Mouse (Mus musculus): ENCODE results near the gene Nop14.
A peak's percentile ranks its signal among the peaks of the same experiment; 100 is the strongest.

DNA sequence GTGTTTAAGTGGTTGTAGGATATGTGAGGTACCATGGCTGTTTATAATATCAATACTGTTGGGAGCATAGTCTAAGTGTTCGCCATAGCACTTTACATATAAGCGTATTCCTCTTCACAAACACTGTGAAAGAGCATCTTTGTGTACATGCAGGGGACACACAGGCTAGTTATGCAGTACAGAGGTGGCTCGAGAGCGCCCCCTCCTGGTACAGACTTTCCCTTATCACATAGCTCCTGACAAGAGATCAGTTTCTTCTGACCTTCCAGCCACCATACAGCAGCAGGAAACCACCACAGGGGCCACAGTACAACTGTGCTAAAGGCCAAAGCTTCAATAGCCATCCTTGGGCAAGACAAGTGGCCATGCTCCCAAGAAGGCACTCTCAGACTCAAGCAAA, 12.4 kb downstream of the Nop14 start:
- peak; percentile 78 for TF ChIP-seq CTCF (conservative IDR thresholded peaks at IDR 0.05; ENCODE audit: insufficient read depth, insufficient read length, low read depth, low read length)
- no peak for TF ChIP-seq POLR2A (IDR thresholded peaks at IDR 0.05; ENCODE audit: low read depth, low read length)
